Mouse (Mus musculus) splenic B cell, adult 2 months (primary cell): Measurements from ENCODE around the gene Cenpf.

Experiments
- DNase-seq: peaks from one replicate; pipeline ENCODE4 v3.0.0-alpha.2; 2011; ENCODE audit warnings: low read depth, low spot score
- H3K27me3 ChIP-seq: 2 replicates; pipeline ENCODE4 v1.6.1; 2012; ENCODE audit warnings: mild to moderate bottlenecking, low read length, moderate library complexity, mixed read lengths; ENCODE audit not compliant: control insufficient read depth, poor library complexity, insufficient read depth, severe bottlenecking
- H3K36me3 ChIP-seq: 2 replicates; pipeline ENCODE4 v1.6.1; 2012; ENCODE audit warnings: mild to moderate bottlenecking, low read length, moderate library complexity, mixed read lengths; ENCODE audit not compliant: control insufficient read depth, poor library complexity, insufficient read depth, severe bottlenecking

Cenpf gene

GRCm38 (mm10) chr1:189687654-189688387 is at the start of gene Cenpf:
TSS of gene Cenpf (minus strand) at chr1:189688086.
- Histone ChIP-seq H3K27me3 (no peaks in the 10 kb centered on the region), H3K36me3 (no peaks in the 10 kb centered on the region)
- peak; percentile 98 for DNase-seq

GRCm38 (mm10) chr1:189732156-189732555 is 44.3 kb upstream of the Cenpf start:
- Histone ChIP-seq H3K36me3 (no peaks in the 10 kb centered on the region), H3K27me3 (peaks cover 2% of the 10 kb centered on the region; the same call in 1 of the 2 replicates)
- no peak for DNase-seq

GRCm38 (mm10) chr1:189731697-189732096 is 43.8 kb upstream of the Cenpf start:
- Histone ChIP-seq H3K27me3 (peaks cover 2% of the 10 kb centered on the region; the same call in 1 of the 2 replicates), H3K36me3 (no peaks in the 10 kb centered on the region)
- no peak for DNase-seq

- DNase-seq = no peak
- Histone ChIP-seq H3K36me3 (no peaks in the 10 kb centered on the region), H3K27me3 (peaks cover 2% of the 10 kb centered on the region; the same call in 1 of the 2 replicates)
Measured at GRCm38 (mm10) chr1:189729141-189729815, 41.4 kb upstream of the Cenpf start.

GRCm38 (mm10) chr1:189728784-189729115 is 40.9 kb upstream of the Cenpf start:
- Histone ChIP-seq H3K27me3 (peaks cover 2% of the 10 kb centered on the region; the same call in 1 of the 2 replicates), H3K36me3 (no peaks in the 10 kb centered on the region)
- no peak for DNase-seq

- no peaks in the 10 kb centered on the region for H3K36me3 ChIP-seq
- peaks cover 2% of the 10 kb centered on the region; the same call in 1 of the 2 replicates for H3K27me3 ChIP-seq
- peak; percentile 36 for DNase-seq
Measured at GRCm38 (mm10) chr1:189727884-189728783, 40.2 kb upstream of the Cenpf start, which contains the start of gene Ptpn14. TSS of gene Ptpn14 (plus strand) at chr1:189728268.

- DNase-seq = no peak
- Histone ChIP-seq H3K36me3 (no peaks in the 10 kb centered on the region), H3K27me3 (peaks cover 2% of the 10 kb centered on the region; the same call in 1 of the 2 replicates)
Measured at GRCm38 (mm10) chr1:189727346-189727883, 39.5 kb upstream of the Cenpf start.

GRCm38 (mm10) chr1:189726121-189726520 is 38.2 kb upstream of the Cenpf start:
- Histone ChIP-seq H3K27me3 (peaks cover 2% of the 10 kb centered on the region; the same call in 1 of the 2 replicates), H3K36me3 (no peaks in the 10 kb centered on the region)
- DNase-seq = no peak

GRCm38 (mm10) chr1:189718600-189718999 is 30.7 kb upstream of the Cenpf start:
- H3K36me3 ChIP-seq = no peaks in the 10 kb centered on the region
- DNase-seq = no peak
- no peaks in the 10 kb centered on the region; the same call in 1 of the 2 replicates for H3K27me3 ChIP-seq

- no peaks in the 10 kb centered on the region; the same call in 1 of the 2 replicates for H3K27me3 ChIP-seq
- no peak for DNase-seq
- no peaks in the 10 kb centered on the region for H3K36me3 ChIP-seq
Measured at GRCm38 (mm10) chr1:189717546-189717945, 29.7 kb upstream of the Cenpf start.

- DNase-seq = peak; percentile 22
- no peaks in the 10 kb centered on the region; the same call in 1 of the 2 replicates for H3K27me3 ChIP-seq
Measured at GRCm38 (mm10) chr1:189715915-189716797, 28.3 kb upstream of the Cenpf start.

GRCm38 (mm10) chr1:189709001-189709400 is 21.1 kb upstream of the Cenpf start:
- Histone ChIP-seq H3K27me3 (no peaks in the 10 kb centered on the region), H3K36me3 (no peaks in the 10 kb centered on the region)
- DNase-seq = no peak

More at GRCm38 (mm10) chr1:189715915-189716797, 28.3 kb upstream of the Cenpf start:
- H3K36me3 ChIP-seq = no peaks in the 10 kb centered on the region

- no peaks in the 10 kb centered on the region; the same call in 1 of the 2 replicates for H3K27me3 ChIP-seq
Measured at GRCm38 (mm10) chr1:189707419-189707818, 19.5 kb upstream of the Cenpf start.

More at GRCm38 (mm10) chr1:189707419-189707818, 19.5 kb upstream of the Cenpf start:
- no peaks in the 10 kb centered on the region for H3K36me3 ChIP-seq
- DNase-seq = no peak
